Mouse (Mus musculus): ENCODE data around the gene Shld2.
A peak's percentile ranks its signal among the peaks of the same experiment; 100 is the strongest.
"Not testable (repeated sequence)": the region's sequence is repeated elsewhere in the genome, so short reads cannot be mapped to it uniquely, and the experiment has no call there.

Gene Shld2

DNA sequence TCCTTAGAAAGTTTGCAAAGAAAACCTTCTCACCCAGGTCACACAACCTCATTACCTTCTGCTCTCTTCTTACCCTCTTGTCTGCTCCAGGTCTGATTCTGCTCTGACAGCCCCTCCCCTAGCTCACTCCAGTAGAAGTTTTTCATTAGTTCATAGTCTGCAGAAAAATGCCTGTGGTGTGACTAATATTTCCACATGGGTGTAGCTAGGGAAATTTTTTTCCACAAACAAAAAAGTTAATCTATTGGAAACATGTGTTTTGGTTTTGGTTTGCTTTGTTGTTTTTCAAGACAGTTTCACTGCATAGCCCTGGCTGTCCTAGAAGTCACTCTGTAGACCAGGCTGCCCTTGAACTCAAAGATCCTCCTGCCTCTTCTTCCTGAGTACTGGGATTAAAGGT is 7.8 kb upstream of the Shld2 start:
- no peak for DNase-seq (ENCODE audit: low read depth)

GRCm38 (mm10) chr14:34317431-34317830 is 7.1 kb upstream of the Shld2 start:
- DNase-seq (ENCODE audit: low read depth): peak; percentile 65

- DNase-seq (ENCODE audit: low read depth): no peak
Observed at GRCm38 (mm10) chr14:34316346-34316745, 6.1 kb upstream of the Shld2 start.

DNA sequence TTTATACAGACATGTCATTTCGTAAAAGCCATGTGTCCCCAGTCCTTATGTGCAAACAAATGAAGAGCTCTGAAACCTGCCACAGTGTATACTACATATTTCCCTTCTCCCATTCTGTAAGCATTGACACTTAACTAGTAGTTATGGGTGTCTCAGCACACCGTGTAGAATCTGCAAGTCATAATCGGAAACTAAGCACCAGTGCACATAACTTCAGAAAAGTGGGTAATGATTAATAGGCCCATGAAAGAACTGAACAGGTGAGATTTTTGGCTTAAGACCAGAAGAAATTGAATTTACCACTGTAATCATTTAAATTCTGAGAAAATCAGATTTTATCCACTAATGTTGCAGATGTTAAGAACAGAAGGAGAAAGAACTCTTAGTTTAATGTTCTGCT is 4.5 kb upstream of the Shld2 start:
- DNase-seq (ENCODE audit: low read depth): no peak

DNA sequence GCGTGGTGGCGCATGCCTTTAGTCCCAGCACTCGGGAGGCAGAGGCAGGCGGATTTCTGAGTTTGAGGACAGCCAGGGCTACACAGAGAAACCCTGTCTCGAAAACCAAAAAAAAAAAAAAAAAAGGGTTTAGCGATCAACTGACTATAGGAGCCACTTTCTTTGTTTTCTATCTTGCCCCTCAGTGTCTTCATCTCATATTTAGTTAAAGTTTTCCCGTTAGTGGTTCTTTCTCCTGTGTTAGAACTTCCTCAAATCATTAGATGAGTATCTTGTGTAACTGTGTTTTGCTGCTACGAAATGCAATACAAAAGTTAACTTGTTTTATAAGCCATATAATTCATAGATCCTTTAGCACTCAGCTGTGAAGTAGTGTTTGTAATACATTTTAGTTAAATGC is 4.1 kb upstream of the Shld2 start:
- DNase-seq (ENCODE audit: low read depth): not testable (repeated sequence)

DNA sequence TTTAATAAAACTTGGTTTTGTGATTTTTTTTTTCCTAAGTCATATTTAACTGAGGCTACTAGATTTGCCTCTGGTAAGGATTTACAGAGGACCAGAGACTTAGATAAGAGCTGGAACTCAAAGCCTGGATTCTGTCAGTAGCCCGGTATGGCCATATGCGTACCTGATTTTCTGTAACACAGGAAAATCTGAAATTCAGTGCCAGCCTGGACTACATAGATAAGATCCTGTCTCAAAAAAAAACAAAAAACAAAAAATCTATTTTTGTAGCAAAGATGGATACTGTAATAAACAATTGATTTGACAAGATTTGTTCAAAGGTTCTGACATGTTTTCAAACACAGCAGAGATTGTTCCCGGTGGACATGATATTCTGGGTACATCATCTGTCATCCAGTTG is 3.3 kb upstream of the Shld2 start:
- no peak for DNase-seq (ENCODE audit: low read depth)

DNA sequence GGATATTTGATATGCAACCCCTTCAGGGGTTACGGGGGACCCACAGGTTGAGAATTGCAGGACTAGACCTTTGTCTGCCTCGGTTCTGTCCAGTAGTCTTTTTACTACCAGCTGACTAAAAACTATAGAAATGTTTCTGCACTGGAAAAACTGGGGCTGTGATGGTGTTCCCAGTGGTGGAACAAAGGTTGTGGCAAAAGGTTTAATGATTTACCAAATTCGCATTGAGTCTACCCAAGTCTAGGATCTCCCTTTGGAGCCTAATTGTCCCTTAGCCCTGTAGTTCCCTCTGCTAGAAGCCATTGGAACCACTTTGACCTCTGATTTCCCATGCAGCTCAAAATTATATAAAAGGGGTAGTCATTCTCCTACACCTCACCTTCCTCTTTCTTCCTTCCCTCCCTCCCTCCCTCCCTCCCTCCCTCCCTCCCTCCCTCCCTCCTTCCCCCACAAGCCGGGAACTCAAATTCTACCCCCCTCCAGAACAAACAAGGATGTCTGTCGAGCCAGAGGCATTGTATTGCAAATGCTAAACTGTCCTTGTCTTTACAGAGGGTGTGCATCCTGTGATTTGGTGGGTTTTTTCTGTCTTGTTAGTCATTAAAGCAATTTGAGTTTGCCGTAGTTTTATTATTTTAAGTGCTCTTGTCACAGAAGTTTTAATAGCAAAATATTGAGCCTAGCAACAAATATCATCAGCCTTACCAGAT is 2.2 kb upstream of the Shld2 start:
- peak; percentile 12 for DNase-seq (ENCODE audit: low read depth)

DNA sequence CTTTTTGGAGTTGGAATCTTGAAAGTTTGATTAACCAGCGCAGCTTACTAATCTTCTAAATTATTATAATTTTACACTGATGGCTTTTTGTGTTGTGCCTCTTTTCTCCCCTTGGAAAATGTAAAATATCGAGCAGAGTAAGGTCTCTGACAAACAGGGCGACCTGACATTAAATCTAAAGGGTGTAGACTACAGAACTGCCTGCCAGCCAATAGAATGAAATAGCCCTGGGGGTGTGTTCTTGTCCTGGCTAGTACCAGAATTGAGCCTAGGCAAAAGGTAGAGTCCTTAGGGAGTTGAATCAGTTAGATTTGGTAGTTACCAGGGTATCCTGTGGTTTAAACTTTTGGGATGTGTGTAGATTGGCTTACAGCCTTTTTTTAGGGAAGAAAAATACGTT is 1.4 kb upstream of the Shld2 start:
- DNase-seq (ENCODE audit: low read depth): no peak

DNA sequence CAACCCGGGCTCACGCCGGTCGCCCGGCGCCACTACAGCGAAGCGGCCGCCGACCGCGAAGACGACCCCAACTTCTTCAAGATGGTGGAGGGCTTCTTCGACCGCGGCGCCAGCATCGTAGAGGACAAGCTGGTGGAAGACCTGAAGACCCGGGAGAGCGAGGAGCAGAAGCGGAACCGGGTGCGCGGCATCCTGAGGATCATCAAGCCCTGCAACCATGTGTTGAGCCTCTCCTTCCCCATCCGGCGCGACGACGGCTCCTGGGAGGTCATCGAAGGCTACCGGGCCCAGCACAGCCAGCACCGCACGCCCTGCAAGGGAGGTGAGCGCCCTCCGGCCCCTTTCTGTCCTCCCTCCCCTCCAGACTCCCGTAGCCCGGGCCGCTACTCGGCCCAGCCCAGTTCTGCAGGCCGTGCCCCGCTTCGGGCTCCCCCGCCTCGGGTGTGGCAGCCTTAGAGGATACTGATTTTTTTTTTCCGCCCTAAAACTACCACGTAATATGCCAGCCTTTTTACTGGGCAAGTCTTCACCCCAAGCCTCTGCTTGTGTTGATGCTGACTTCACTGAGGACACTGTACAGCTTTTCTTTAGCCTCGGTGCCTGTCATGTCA is 833 bp upstream of the Shld2 start:
- DNase-seq (ENCODE audit: low read depth): peak; percentile 75

DNA sequence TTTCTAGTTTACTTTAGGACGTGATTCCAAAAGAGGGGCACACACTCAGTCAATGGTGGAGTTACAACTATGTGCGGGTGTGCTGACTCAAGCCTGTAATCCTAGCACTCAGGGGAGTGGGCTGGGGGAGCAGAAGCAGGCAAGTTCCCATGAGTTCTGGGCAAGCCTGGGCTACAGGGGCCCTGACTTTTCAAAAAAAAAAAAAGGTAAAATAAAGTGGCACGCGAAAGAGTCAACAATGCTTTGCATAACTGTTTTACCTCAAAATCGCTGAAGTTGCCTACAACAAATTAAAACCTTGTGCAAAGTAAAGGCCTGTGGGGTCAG is 423 bp downstream of the Shld2 start:
- DNase-seq (ENCODE audit: low read depth): no peak

DNA sequence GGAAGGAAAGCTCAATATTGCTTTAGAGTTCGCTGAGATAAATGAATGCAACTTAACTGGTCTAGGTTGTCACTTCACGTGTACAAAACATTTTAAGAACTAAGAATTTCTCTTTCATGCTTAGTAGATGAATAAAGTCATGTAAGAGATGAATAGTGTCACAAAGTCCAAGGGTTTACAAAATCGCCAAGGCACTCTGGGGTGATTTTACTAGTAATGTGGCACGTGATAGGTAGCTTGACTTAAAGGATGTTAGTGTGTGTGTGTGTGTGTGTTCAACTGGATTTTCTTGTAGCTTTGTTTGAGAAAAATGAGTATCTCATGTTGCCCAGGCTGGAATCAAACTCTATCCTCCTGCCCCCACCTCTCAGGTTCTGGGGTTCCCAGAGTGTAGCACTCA is 1.0 kb downstream of the Shld2 start:
- DNase-seq (ENCODE audit: low read depth): peak; percentile 13

DNA sequence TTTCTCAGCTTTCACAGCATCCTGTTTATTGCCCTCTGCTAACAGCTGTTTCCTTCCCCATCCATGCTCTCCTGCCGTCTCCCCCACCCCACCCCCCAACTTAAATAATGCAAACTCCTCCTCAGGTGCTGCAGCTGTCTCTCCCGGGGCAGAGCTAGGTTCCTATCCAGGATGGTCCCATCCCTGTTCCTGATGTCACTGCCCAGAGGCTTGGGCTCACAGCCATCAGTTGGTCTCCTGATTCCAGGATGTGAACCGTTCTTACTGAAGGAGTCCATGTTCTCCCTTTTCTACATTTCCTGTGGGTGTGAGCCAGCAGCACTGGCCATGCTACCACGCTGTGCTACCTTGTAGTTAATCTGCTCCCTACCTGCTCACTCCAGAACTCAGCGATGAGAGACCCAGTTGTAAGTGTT is 7.0 kb downstream of the Shld2 start:
- no peak for DNase-seq (ENCODE audit: low read depth)

DNA sequence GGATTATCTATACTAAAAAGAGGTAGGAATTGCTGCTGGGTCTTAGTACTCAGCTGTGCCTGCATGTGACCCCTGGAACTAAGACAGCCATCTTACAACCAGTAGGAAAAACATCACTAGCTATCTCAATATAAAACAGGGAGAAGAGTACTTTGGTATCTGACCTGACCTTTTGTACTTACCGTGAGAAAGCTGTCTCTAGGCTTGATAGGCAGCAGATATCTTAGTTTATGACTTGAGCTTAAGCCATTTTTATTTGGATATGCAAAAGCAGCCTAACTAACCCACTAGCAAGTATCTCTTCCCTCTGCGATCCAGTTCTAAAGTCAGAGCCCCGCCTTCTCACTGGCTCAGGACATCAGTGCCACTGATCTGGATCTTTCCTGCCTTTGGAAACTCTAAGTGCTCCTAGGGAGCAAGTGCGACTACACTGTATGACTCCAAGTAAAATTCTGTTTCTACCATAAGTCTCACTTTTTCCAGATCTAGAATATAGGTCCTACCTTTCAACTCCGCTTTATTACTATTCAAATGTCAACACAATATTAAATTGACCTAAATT is 7.5 kb downstream of the Shld2 start:
- no peak for DNase-seq (ENCODE audit: low read depth)

DNA sequence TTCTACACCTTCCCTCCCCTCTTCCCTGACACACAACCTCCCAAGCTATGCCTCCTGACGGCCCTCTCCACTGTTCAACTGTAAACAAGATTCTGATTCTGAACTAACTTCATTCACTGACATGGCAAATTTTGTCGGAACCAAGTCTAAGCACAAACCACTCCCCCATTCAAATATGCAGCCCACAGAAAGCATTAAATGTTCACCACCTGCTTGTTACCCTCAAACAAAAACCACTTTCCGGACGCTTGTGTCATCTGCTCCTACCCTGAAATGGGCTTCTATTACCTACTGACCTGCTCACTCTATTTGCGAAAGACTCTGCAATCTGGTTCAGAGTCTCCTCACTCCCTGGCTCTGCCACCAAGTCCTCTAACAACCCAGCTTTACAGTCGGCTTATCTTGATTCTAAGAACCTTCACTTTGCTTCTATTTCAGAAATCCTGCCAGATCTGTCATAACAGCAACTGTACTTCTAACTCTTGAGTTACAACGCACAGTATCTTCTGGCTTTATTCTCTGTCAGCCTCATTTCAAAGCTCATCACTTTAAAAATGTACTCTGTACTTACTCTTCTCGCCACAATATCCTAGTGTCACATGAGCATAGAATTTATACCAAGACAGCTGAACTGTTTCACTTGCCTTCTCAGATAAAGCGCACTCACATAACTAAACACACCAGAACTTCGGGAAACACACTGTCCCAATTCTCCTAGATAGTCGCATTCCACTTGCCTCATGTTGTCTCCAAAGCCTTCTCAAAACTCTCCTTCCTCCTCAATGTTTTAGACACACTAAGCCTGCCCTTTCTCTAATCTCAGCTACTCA is 11.2 kb downstream of the Shld2 start:
- DNase-seq (ENCODE audit: low read depth): no peak

GRCm38 (mm10) chr14:34297634-34298033 is 12.7 kb downstream of the Shld2 start:
- DNase-seq (ENCODE audit: low read depth): no peak

GRCm38 (mm10) chr14:34297038-34297437 is 13.3 kb downstream of the Shld2 start:
- no peak for DNase-seq (ENCODE audit: low read depth)

GRCm38 (mm10) chr14:34296350-34296749 is 13.9 kb downstream of the Shld2 start:
- no peak for DNase-seq (ENCODE audit: low read depth)

DNA sequence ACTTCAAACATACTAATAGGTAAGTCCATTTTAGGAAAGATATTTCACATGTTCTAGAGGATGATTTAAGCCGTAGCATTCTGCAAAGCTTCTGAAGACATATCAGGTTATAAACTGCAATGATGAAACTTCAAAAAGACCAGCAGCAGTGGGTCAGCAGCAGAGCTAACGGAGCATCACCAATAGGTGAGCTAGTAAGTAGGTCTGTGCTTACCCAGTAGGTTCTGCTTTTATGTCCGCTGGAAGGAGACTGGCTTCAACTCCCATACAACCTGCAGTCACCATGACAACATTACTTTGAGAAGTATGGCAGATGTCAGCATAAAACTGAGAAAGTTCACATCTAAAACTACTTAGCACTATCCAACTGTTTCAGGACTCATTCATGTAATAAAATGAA is 16.7 kb downstream of the Shld2 start:
- DNase-seq (ENCODE audit: low read depth): no peak

- no peak for DNase-seq (ENCODE audit: low read depth)
Observed at GRCm38 (mm10) chr14:34290229-34290628, 20.1 kb downstream of the Shld2 start.

- no peak for DNase-seq (ENCODE audit: low read depth)
Observed at GRCm38 (mm10) chr14:34289259-34290015, 20.9 kb downstream of the Shld2 start.

- DNase-seq (ENCODE audit: low read depth): no peak
Observed at GRCm38 (mm10) chr14:34288396-34288795, 21.9 kb downstream of the Shld2 start.

DNA sequence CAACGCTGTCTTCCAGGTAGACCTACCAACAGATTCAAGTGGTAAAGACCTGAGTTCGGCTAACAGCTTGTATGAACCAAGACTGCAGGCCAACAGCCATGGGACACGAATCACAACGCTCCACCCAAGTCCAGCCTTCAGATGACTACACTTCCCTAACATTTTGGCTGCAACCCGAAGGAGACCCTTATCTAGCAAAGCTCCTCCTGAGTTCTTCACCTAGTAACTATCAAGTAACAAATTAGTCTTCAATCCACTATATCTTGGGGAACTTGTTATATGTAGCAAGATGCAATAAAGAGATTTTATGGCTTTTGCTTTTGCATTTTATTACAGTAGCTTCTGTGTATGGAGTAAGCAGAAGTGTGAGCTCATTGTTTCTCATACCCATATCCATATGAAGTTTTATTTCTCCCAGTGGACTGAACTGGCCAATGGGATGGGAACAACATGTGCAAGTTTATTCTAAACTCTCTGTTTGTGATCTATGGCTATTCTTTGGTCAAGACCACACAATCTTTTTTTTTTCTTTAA is 28.5 kb downstream of the Shld2 start:
- no peak for DNase-seq (ENCODE audit: low read depth)

Measured in naive thymus-derived CD4-positive, alpha-beta T cell, adult 2 months (primary cell).